Mouse (Mus musculus) bone marrow, adult 2 months (tissue): Measurements from ENCODE around the gene Mbd3.

Source experiments
- CTCF ChIP-seq: fragments of 200-500 bp; IDR thresholded peaks from 2 replicates; pipeline ENCODE4 v1.5.1; 2011; ENCODE audit warnings: low read length, control low read depth; ENCODE audit not compliant: control insufficient read depth, insufficient read depth
- POLR2A ChIP-seq: fragments of 200-500 bp; IDR thresholded peaks from 2 replicates; pipeline ENCODE4 v1.6.1; 2011; ENCODE audit warnings: low read depth, mild to moderate bottlenecking, control low read depth, low read length, borderline replicate concordance; ENCODE audit not compliant: control insufficient read depth

DNA sequence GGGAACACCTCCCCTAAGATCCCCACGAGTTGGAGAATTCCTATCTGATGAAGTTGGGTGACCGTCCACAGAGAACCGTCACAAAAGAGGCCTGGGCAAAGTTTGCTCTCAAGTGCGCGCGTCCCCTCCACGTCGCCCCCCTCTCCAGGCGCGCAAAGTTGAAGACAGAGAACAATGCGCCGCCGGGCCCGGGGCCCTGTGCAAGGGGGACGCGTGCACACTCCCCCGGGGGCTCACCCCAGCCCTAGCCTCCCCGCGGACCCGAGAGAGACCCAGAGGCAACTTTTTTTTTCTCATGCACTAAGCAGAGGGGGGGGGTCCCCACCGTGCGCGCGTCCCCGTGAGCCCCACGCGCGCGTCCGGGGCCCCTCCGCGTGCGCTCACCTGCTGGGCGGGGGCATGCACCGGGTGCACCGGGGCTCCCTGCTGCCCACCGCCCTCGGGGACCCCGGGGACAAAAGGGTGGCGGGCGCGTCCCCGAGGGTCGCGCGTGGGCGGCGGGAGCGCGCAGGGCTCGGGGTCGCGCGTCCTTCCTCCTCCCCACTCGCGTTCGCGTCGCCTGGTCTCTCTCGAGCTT, 33.7 kb upstream of the Mbd3 start:
- TF ChIP-seq CTCF (no peak), POLR2A (no peak)
